Mouse (Mus musculus): Measurements from ENCODE around the gene Esyt2. TPM values are rescaled to one million over a fixed set of nuclear protein-coding genes. Genes with fewer than 3 reads are reported as not detected.

The Esyt2 gene
- 12.2 and 13.0 TPM in 2 replicates for polyA plus RNA-seq (2012; rRNA removed)

DNA sequence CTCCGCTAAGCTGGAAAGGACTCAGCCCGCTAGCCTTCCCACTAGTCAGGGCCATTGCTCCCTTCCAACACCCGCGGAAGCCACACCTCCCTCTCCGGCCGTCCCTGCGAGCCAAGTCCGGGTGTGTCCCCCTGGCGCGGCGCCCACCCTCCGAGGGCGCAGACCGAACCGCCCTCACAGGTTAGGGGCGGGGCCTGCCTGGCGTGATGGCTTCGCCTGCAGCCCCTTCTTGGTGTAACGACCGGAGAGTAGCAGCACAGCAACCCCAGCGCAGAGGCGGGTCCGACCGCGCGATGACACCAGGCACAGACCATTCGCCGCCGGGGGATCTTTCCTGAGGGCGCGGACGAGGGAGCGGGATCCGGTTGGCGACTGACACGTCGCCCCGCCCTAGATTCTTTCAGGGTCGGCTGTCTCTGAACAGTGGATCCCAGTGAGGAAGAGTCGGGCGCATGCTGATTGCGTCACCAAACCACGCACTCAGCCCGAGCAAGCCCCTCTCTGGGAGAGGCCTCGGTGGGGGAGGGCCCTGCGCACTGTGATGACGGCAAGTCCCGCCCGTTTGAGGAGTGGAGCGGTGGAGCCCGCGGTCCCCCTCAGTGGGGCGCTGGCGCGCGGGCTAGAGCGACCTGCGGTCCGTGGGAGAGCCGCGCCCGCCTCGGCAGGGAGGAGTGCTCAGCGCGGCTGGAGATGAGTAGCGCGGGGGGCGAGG lies at the start of gene Esyt2:
TSS of gene Esyt2 (plus strand) at position 544 of the 712 bp plus-strand sequence.

GRCm38 (mm10) chr12:116262555-116263341 lies 18.2 kb upstream of the Esyt2 start, which contains the start of gene Wdr60:
Gene Wdr60, minus strand, starts transcription at chr12:116263022.

GRCm38 (mm10) chr12:116275086-116275485 lies 5.9 kb upstream of the Esyt2 start, which contains the start of gene Gm11027:
Gene Gm11027, plus strand, starts transcription at chr12:116275386.

GRCm38 (mm10) chr12:116405045-116405835 lies 124.2 kb downstream of the Esyt2 start, which contains the start of gene Ncapg2:
Gene Ncapg2, plus strand, starts transcription at chr12:116405402.

Other genes starting within 250 kb of the Esyt2 start
- 37.7 and 39.7 TPM in 2 replicates for gene Zfp386, start 233.5 kb upstream of the Esyt2 start, polyA plus RNA-seq (2012; rRNA removed)
- 1.5 and 1.8 TPM in 2 replicates for gene Vipr2, start 203.5 kb upstream of the Esyt2 start, polyA plus RNA-seq (2012; rRNA removed)
- 16.5 and 16.6 TPM in 2 replicates for gene Wdr60, start 18.2 kb upstream of the Esyt2 start, polyA plus RNA-seq (2012; rRNA removed)
- not detected in 2 replicates for gene Gm11027, start 5.8 kb upstream of the Esyt2 start, polyA plus RNA-seq (2012; rRNA removed)
- gene Ncapg2, start 124.2 kb downstream of the Esyt2 start, polyA plus RNA-seq (2012; rRNA removed), result 8.4 and 9.1 TPM in 2 replicates
- 67.9 and 75.3 TPM in 2 replicates for gene Ptprn2, start 204.5 kb downstream of the Esyt2 start, polyA plus RNA-seq (2012; rRNA removed)